Mouse (Mus musculus) lung, postnatal 14 days (tissue): ENCODE measurements around the gene Tent4b.

ENCODE experiments used
- DNase-seq: peaks from one replicate; pipeline ENCODE4 v3.0.0; 2021

Tent4b gene

DNA sequence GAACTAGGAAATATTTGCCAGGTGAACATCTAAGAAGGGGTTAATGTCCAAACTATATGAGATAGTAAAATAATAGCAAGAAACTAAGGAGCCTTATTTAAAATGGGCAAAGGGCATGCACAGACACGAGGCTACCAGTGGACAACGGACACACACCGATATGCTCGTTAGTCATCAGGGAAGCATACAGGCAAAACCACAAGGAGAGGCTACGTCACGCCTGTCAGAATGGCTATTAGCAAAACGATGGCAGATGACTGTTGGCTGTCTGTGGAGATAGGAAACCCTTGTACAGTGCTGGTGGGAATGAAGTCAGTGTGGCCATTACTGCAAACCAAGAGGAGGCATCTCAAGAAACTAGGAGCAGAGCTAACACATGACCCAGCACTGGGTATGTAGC is 81.9 kb downstream of the Tent4b start:
- no peak for DNase-seq

DNA sequence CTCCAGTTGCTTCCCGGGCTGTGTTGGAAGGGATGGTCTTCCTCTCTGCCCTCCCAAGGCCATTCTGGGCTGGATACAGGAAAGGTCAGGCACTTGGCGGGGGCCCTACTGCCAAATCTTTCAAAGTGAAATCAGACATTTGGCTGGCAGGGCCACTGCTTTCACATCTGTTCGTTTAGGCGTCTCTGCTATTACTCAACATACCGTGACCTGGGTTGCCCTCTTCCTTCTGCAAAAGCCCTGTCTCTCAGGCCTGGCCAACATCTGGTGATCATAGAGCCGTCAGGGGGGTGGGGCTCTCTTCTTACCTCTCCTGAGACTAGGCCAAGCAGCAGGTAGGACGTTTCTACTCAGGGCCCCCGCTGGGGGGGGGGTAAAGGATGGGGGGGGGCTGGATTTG is 83.7 kb downstream of the Tent4b start:
- DNase-seq: peak; percentile 80

DNA sequence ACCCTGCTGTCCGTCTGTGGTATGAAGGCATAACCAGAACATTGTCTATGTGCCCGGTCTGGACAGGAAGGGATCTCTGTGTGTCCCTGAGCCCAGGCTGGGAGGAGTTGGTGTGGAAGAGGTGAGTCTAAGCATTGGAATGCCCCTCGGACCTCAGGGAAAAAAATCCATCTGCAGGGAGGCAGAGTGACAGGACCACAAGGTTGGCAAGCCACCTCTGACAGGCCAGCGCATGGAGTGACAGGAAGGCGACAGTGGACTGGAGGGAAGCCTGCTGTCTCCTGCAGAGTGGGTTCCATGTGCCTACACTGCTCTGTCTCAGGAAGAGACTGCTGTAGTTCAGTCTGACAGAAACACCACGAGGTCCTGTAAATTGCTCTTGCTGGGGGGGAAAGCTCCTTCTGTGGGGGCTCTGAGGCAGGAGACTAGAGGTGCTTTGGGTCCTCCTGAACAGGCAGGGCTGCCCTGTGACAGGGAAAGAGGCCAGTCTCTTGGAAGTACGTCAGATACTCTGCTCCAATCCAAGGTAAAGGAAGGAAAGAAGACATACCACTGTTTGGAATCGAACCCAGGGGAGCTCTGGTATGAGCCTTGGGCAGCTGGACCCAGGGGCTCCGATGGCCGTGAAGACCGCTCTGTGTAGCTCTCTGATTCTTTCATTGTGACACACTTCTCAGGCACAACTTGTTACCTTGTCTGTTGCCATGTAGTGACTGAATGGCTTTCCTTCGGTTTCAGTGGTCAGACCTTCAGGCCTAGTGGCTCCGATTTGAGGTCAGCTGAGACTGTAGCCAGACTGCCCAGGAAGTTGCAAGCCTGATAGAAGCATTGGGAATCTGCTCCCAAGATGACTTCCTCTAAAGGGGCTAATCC is 84.5 kb downstream of the Tent4b start:
- no peak for DNase-seq

DNA sequence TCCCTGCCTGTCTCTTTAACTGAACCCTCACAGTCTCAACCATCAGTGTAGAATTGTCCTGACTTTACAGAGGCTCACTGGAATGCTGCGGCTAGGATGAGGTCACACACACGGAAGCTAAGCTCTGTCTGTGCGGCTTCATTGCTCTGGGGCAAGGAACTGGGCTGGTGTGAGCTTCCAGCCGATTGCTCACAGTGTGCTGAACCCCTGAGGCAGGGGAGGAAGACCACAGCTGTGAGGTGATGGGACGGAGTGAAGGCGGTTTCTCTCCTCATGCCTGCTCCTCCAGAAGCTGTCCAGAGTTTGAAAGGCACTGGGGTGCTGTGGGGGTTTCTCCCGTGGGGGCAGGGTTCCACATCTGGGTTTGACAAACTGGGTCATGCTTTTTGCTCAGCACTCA is 85.7 kb downstream of the Tent4b start:
- no peak for DNase-seq

DNA sequence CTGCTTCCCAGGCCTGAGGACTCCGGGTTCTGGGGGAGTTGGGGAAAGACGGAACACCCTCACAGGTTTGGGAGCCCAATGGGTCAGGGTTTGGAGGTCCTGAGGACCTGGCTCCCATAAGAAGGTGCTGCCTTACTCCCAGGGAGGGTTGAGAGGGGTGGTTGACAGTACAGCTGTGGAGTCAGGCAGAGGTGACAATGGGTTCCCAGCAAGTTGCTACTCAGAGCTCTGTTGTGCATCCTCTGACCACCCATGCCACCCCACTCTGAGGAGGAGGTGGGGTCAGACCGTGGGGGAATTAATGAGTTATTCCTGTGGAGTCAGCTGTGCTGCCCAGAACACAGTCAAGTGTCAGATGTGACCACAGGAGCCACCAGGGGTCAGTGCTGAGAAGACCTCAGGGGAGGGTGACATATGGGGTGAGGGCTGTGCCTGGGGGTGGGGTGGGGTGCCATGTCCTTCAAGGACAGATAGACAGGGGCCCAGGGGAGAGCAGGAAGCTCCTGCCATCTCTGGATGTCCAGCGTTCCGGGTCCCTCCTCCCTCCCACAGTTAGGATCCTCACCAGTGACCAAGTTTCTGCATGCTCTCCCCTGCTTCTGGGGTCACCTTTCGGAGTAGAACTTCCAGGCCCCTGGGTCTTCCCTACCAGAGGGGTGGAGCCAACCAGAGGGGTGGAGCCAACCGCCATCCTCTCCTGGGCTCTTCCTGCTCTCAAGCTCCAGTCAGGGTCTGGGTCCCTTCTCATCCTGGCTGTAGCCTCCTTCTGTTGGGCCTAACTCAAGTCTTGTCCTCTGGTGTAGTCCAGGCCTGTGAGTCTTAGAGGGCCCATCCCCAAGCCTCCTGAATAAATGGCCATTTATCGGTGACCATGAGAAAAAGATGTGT is 86.7 kb downstream of the Tent4b start:
- no peak for DNase-seq

DNA sequence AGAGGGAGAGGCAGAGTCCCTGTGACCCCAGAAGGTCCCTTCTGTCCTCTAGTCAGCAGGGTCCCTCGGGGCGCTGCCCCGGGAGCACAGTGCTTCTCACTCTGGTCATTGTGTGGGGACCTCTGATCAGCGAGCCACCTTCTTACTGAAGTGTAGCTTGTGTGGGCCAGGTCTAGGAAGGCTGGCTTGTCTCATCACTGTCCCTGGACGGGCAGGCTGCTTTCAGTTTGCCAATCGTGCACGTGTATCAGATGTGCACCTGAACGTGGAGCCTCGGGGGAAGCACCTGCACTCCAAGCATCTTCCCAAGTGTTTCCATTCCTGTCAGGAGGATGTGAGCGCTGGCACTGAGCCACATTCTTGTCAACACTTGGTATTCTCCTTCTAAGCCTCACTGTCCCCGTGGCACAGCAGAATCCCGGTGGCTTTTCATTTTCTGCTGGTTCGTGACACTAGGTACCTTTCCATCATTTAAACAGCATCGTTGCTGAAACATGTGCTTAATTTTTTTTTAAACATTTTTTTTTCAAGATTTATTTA is 87.5 kb downstream of the Tent4b start:
- DNase-seq: no peak

DNA sequence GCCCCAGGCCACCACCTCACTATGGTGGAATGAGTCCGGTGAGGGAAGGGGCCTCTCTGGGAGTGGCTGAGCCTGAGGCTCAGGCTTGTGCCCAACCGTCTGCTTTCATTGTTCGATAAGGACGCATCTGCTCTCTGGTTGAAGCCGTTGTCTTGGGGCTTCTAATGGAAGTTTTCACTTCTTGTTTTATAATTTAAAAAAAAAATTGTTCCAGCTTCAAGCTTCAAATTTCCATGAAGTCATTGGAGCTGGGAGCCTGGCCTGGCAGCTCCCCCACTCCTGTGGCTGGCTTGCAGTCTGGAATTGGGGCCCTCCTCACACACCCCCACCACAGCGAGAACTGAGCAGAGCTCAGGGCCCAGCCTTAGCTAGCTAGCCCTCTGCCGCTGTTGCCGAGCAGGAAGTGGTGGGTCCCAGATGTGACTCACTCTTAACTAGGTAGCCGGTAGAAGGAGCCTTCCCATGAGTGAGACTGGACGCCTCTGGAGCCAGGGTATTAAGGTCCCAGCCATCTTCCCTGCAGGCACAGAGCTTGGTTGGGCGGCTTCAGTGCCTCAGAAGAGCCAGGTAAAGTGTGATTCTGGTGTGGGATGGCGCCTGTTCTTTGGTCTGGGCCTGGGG is 89.7 kb downstream of the Tent4b start:
- DNase-seq: no peak

DNA sequence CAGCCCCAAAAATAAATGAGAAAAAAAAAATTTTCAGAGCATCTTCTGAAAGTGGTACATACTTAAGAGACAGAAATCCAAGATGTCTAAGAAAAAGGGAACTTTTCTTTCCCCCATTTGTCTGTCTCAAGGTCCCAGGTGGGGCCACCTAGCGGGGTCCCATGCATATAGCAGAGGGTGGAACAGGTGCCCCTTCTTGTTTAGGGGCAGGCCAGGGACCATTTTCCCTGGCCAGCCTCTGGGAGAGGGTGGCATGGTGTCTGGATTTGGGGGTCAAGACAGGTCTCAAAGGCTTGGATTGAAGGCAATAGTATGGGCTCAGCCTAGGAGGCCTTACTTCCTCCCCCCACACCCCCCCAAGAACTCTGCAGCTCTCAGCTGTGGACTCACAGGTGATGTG is 90.9 kb downstream of the Tent4b start:
- no peak for DNase-seq

DNA sequence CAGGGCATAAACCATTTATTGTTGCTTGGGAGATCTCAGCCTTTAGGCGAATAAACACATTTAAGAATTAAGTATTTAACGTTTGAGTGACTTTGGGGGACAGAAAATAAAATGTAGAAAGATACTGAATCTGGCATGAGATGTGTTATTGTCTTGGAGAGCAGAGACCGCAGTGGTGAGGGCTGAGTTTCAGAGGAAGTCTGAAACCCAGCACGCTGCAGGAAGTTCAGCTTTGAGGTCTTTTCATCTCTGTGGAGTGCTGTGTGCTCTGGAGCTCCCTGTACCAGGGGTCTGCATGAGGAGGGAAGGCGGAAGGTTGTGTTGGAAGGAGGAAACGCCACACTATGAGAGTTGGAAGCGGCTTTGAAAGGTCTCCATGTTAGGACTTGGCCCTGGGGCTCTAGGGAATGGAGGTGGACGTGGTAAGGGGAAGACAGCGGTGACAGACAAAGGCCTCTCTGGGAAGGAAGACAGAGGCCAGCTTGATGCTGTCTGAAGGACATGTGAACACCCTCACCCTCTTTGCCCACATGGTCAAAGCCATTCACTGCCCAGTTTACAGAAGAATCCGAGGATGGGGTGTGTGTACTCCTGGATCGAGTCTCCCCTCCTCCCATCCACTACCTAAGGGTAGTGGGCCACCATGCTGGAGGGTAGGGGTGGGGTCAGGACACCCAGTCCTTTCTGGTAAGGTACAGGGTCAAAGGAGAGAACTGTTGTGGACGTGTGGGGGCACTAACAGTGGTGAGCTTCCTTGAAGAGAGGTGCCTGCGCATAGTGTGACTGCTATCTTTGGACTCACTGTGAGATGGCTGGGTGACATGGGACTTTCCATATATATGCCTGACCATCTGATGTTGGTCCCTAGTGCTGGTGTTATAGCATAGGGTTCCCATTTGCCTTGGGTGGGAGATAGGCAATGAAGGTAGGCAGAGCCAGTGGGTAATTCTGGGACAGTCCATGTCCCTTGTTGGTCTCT is 91.6 kb downstream of the Tent4b start:
- no peak for DNase-seq

DNA sequence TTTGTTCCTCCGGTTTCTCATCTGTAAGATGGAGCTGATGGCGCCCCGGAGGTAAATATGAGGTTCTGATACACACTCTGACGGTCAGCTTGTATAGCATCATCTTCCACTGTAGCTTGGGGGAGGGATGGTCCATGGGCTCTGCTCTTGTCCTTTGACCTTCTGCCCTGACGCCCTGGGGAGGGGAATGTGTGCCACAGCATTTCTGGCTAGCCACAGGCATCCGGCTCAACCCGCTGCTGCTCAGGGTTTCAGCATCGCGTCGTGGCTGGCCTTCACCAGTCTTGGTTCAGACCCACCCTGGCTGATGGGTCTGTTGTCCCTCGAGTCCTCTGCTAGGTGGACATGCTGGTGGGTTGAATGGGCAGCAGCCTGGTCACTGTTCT is 92.3 kb downstream of the Tent4b start:
- DNase-seq: no peak

DNA sequence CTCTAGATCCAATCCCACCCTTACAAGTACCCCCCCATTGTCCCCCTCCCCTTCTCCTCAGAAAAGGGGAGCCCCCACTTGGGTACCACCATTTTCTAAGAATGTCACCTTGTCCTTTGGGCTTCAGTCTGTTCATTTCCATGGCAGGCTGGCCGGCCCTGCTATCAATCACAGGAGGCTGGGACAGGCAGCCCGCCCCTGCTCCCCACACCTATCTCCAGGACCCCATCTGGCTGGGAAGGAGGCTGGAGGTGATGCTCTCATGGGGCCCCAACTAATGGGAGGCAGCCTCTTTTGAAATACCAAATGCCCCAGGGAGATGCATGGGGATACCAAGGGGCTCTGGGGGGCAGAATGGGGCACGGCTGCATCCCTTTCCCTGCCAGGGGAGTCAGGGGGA is 93.9 kb downstream of the Tent4b start:
- DNase-seq: no peak

DNA sequence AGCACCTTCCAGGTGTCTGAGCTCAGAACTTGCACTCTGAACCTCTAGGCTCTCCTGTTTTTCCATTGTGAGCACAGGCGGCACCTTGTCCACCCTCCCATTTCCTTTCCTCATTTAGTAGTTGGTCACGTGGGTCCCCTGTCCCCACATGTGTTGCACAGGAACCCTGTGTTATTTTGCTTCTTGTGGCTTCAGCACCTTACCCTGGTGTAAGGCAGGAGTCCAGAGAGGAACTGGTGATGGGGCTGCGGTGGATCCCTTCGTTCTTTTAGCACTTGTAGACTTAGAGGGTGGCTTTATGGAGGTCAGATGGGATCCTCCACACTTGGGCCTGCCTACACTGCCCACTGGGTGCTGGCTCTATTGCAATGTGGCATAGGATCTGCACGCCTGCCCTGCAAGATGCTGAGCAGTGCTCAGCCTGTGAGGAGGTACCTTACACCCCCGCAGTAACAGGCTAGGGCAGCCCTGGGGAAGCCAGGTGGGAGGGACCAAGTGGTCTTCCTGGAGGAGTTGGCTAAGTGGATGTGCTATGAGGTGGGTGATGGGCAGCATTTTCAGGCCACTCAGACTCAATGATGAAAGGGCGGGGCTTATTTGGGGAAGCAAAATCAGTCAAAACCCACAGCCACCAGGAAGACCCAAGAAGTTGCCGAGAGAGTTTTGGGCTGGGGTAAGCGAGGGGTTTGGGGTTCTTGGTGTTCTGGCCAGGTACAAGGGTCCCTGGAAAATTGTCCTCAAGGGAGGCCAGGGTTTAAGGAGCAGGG is 94.8 kb downstream of the Tent4b start:
- no peak for DNase-seq

DNA sequence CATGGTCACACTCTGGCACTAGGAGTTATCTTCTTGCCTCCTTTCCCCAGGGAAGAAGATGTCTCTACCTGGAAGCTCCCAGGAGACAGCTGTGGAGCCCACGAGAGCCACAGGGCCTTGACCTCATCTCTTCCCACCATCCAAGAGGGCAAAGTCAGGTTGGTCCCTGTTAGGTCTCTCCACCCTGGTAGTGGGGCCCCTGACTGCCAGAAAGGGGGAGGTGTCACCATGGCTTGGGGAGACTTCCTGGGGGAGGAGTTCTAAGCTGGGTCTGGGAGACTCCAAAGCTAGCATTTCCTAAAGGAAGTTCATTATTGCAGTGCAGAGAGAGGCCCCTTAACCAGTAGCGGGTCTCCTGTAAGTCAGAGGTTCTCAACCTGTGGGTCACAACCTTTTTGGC is 96.0 kb downstream of the Tent4b start:
- no peak for DNase-seq

DNA sequence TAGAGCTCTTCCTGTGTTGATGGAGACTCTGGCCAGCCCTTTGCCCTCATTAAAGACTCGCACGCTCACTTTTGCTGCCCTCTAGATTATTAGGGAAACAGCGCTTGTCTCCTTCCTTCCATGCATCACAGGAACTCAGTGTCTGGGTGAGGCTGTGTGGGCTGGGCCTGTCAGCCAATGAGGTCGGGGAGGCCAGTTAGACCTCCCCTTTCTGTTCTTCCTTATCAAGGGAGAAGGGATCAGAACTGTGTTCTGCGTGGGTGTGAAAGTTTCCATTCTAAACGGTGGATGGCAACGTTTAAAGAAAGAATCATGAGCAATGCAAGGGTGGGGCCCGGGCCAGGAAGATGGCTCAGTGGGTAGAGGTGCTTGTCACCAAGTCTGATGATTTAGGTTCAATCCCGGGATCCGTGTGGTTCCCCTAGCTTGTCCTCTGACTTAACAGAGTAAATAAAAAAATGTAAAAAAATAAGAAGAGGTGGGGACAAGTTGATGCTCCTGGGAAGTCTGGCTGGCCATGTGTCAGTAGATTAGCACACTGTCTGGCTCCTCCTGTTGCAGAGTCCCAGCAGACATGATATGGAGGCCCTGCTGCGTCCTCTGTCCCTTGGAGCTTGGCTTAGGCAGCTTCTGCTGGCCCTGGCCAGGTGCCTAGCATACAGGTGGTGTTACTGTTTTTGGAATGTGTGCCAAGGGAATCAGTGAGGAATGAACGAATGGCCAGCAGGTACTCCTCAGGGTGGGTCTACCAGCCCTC is 99.1 kb downstream of the Tent4b start:
- DNase-seq: peak; percentile 39

DNA sequence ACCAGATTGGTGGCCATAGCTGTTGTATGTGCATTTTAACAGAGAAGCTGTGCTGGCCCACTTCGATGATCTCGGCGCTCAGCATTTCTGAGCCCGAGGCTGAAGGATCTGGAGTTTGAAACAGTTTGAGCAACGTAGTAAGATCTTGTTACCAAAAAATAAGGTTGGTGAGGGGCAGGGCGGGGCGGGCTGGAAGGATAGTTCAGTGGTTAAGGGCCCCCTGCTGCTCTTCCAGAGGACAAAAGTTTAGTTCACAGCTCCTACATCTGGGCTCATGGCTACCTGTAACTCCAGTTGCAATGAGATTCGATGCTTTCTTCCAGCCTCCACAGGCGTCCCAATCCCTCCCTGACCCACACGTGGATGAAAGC is 99.7 kb downstream of the Tent4b start:
- no peak for DNase-seq

DNA sequence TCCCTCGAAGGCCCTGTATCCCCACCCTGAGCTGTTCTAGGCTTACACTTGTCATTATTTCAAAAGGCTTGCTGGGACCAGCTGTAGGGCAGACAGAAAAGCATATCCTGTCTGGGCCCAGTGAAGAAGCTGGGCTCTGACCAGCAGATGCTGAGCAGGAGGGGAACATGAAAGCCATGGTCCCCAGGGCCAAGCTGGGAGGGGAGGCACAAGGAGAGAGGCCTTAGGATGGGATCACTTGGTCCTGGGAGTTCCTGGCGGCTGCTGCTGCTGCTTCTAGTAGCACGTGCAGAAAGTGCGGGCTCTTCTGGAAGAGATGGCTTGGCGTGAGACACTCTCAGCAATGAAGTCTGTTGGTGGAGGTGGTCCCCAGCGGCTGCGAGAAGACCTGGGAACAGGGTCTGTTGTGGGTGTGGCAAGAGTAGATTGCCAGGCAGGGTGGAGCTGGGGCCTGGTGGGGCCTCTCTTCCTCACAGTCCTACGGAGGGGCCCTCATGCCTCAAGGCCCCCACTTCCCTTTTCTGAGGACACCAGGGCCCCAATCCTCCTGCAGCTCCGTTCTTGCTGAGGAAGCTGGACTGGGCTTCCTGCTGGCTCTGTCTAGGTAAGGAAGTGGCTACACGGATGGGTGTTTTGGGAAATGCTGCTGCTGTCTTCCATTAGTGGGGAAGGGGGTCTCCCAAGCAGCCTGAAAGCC is 101.0 kb downstream of the Tent4b start:
- no peak for DNase-seq

DNA sequence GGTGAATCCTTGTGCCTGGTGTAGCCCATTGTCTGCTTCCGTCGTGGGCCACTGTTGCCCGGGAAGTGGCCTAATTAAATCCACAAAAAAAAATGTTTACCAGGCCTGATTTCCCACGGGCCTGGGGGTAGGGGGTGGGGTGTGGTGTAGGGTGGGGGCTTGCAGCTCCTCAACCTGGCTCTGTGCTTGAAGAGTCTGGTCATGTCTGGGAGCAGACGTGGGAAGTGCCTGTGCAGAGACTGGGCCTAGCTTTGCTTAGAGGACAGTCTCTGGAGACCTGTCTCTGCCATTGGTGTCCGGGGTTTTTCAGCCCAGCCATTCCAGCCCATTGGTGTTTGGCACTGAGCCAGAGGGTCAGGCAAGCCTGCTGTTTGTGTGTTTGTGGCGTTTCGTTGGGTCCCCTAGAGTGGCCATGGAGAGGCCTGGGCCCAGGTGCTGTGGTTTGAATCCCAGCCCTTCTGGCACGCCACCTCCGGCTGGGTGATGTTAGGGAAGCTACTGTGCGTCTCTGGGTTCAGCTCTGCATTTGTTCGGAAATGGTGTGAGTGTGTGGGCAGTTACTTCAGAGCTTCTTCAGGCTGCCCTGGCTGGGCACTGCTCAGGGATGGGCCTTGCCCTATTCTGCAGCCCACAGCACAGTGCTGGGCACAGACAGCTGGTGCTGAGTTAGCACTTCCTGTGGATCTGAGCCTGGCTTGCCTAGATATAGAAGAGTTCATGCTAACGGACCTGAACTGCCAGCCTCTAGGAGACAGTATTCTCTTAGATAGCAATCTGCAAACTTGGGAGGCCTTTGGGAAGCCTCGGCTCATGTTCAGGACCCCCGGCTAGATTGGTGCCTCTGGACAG is 102.8 kb downstream of the Tent4b start:
- DNase-seq: no peak

DNA sequence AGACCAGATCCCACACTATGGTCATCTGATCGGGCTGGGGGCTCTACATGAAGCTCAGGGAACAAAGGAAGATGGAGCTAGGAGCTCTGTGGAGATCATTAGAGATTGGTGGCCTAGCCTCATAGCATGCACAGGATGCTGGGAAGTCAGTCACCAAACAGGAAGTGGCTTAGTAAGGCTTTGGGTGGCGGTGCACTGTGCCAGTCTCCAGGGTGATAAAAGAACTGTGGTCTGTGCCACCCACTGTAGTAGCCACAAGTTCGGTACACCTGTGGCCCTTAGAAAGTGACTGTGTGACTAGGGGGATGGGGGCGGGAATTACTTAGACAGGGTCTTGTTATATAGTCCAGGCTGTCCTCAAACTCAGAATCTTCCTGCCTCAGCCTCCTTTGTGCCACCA is 106.8 kb downstream of the Tent4b start:
- DNase-seq: no peak

DNA sequence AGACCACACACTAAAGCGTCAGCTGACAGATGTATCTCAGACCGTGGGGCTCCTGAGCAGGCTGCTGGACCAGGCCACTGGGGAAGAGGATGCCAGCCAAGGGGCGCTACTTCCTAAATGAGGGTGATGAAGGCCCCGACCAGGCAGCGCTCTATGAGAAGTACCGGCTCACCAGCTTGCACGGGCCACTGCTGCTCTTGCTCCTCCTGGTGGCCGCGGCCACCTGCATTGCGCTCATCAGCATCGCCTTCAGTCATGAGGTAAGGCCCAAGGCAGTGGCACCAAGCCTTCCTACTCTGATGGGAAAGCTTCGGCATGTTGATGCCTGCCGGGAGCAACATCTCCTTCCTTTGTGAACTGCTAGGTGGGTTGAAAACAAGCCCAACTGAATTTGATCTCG is 107.5 kb downstream of the Tent4b start:
- DNase-seq: peak; percentile 59
